Mouse (Mus musculus) neutrophil, adult 59 days (primary cell): ENCODE results near the gene A930017K11Rik. TPM values are rescaled to one million over a fixed set of nuclear protein-coding genes. Genes with fewer than 3 reads are reported as not detected.

Experiments
- total RNA-seq, 2 experiments: library from RNA; stranded (reverse); gene quantifications; 1 replicate in 1 of 2; 2 replicates in 1 of 2; pipeline ENCODE4 v1.2.4; 2023

Gene A930017K11Rik
- total RNA-seq: not detected

DNA sequence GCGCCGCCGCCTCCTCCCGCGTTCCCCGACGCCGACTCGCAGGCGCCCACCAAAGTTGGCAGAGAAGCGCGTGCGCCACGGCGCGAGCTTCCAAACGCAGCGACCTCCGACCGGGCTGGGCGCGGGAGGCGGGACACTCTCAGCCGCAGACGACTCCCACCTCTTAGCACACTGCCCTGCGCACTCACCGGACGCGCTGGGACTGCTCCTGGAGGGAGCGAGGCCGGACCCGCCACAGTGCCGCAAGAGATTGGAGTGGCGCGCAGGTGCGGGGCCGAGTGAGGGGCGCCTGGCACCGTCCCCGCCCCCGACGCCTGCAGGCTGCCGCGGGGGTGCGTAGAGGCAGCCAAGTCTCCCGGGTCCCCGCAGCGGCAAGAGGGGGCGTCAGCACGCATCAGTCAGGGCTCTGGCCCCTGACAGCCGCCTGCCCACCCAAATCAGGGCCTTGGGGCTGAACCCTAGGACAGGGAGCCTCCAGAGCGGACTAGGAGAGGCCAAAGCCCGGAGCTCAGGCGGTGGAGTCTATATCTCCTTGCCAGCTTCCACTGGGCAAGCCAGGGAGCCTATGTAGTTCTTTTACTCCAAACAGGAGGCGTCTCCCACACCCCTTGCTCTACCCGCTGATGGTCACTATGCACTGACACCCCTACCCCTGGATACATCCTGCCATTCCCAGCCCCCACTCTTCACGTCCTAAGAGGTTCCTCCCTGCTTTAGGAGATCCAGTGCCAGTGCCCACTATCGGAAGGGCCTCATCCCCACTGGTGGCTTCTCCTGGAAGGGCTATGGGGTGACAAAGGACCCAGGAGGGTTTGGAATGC, at the start of gene A930017K11Rik:
Gene A930017K11Rik (minus strand): TSS at position 763 of the 821 bp plus-strand sequence.

GRCm38 (mm10) chr17:25985306-25986294, 33.2 kb upstream of the A930017K11Rik start, which contains the start of gene Capn15:
Capn15 (minus strand) TSS chr17:25985796.

DNA sequence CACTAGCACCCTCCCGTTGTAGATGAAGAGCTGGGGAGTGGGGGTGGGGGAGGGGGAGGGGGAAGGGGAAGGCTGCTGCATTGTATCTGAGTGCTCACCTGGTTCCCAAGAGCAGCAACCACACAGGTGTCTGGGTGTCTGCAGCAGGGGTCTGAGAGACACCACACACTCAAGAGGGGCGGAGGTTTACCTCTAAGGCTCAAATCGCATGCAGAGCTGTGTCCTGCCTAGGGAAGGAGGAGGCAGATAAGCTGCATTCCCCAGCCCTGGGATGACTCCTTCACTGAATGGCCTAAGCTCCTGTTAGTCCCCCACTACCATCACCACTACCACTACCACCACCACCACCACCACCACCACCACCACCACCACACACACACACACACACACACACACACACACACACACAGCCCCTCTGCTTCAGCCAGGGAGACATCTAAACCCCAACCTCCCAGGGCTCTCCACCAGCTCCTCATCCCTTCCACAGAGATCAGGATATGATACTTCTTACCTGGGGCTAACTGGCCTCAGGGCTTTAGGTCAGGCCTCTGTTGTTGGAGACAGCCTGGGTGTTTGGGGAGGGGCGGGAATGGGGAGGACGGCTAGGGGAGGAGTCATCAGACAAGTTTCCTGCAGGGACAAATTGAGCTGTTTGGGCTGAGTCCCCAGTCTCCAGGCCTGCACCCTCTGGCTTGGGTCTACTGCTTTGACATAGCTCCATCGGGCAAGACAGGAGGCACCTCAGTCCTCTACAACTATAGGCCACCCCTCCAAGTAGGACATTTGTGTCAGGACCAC, 7.8 kb downstream of the A930017K11Rik start, which contains the start of the genes Pigq and Nhlrc4:
Gene Pigq (minus strand): TSS at position 571 of the 798 bp plus-strand sequence.
Gene Nhlrc4 (minus strand): TSS at position 596 of the 798 bp plus-strand sequence.

GRCm38 (mm10) chr17:25919144-25919785, 33.1 kb downstream of the A930017K11Rik start, which contains the start of gene Rab40c:
Rab40c (minus strand) TSS chr17:25919727.

Other genes starting within 250 kb of the A930017K11Rik start
- gene Gng13, start 235.4 kb downstream of the A930017K11Rik start, total RNA-seq: not detected
- 10 to 100 TPM; 17.5 to 23.6 TPM for gene Chtf18, start 225.1 kb downstream of the A930017K11Rik start, total RNA-seq
- gene Rpusd1, start 224.9 kb downstream of the A930017K11Rik start, total RNA-seq: 1 to 10 TPM; 6.1 to 6.7 TPM
- under 1 TPM in 1 of 2 experiments, not detected in 1; 0.13 TPM for gene Mslnl, start 216.5 kb downstream of the A930017K11Rik start, total RNA-seq
- not detected for gene Msln, start 198.2 kb downstream of the A930017K11Rik start, total RNA-seq
- 10 to 100 TPM; 25.5 to 25.9 TPM for gene Narfl, start 178.8 kb downstream of the A930017K11Rik start, total RNA-seq
- gene Haghl, start 166.9 kb downstream of the A930017K11Rik start, total RNA-seq: 10 to 100 TPM; 13.5 to 17.7 TPM
- gene Ccdc78, start 166.0 kb downstream of the A930017K11Rik start, total RNA-seq: not detected
- 10 to 100 TPM; 32.0 to 35.0 TPM for gene Fam173a, start 159.7 kb downstream of the A930017K11Rik start, total RNA-seq
- gene AC134908.4, start 156.9 kb downstream of the A930017K11Rik start, total RNA-seq: not detected
- 10 to 100 TPM; 14.4 to 17.6 TPM for gene Metrn, start 155.4 kb downstream of the A930017K11Rik start, total RNA-seq
- not detected for gene Fbxl16, start 143.5 kb downstream of the A930017K11Rik start, total RNA-seq
- gene Wdr24, start 128.9 kb downstream of the A930017K11Rik start, total RNA-seq: 10 to 100 TPM; 12.5 to 13.4 TPM
- 10 to 100 TPM; 10.6 to 14.6 TPM for gene Jmjd8, start 123.7 kb downstream of the A930017K11Rik start, total RNA-seq
- gene Stub1, start 119.2 kb downstream of the A930017K11Rik start, total RNA-seq: 10 to 100 TPM; 43.4 to 51.8 TPM
- gene Rhbdl1, start 115.3 kb downstream of the A930017K11Rik start, total RNA-seq: 1 to 10 TPM; 1.2 to 2.7 TPM
- 1 to 10 TPM; 1.3 to 1.8 TPM for gene Gm20683, start 110.8 kb downstream of the A930017K11Rik start, total RNA-seq
- 10 to 100 TPM; 26.9 to 30.9 TPM for gene Rhot2, start 107.7 kb downstream of the A930017K11Rik start, total RNA-seq
- gene Wdr90, start 91.1 kb downstream of the A930017K11Rik start, total RNA-seq: 10 to 100 TPM; 20.0 to 21.9 TPM
- gene Mcrip2, start 83.8 kb downstream of the A930017K11Rik start, total RNA-seq: 1 to 10 TPM; 3.5 to 4.6 TPM
- gene Mettl26, start 77.5 kb downstream of the A930017K11Rik start, total RNA-seq: 10 to 100 TPM; 10.1 to 10.6 TPM
- 1 to 10 TPM; 3.2 to 4.9 TPM for gene Wfikkn1, start 71.7 kb downstream of the A930017K11Rik start, total RNA-seq
- 10 to 100 TPM; 16.9 to 19.1 TPM for gene Rab40c, start 32.8 kb downstream of the A930017K11Rik start, total RNA-seq
- gene Pigq, start 7.6 kb downstream of the A930017K11Rik start, total RNA-seq: 10 to 100 TPM; 45.9 to 71.2 TPM
- gene Nhlrc4, start 7.6 kb downstream of the A930017K11Rik start, total RNA-seq: under 1 TPM in 1 of 2 experiments, not detected in 1; 0.22 TPM
- 10 to 100 TPM; 13.5 to 19.1 TPM for gene Capn15, start 33.2 kb upstream of the A930017K11Rik start, total RNA-seq
- 1 to 10 TPM; 1.5 to 2.1 TPM for gene Rab11fip3, start 117.0 kb upstream of the A930017K11Rik start, total RNA-seq
- 1 to 10 TPM; 4.0 TPM for gene Decr2, start 137.8 kb upstream of the A930017K11Rik start, total RNA-seq
- 1 to 10 TPM; 2.3 to 4.5 TPM for gene Nme4, start 143.0 kb upstream of the A930017K11Rik start, total RNA-seq
- gene Tmem8, start 160.7 kb upstream of the A930017K11Rik start, total RNA-seq: 10 to 100 TPM; 59.5 to 72.0 TPM
- 10 to 100 TPM; 32.3 to 32.6 TPM for gene Mrpl28, start 170.9 kb upstream of the A930017K11Rik start, total RNA-seq
- gene Axin1, start 186.1 kb upstream of the A930017K11Rik start, total RNA-seq: 10 to 100 TPM; 39.0 to 40.7 TPM
- 1 to 10 TPM; 1.5 to 3.1 TPM for gene Pdia2, start 246.5 kb upstream of the A930017K11Rik start, total RNA-seq